Mouse (Mus musculus): ENCODE data around the gene Elof1.

DNA sequence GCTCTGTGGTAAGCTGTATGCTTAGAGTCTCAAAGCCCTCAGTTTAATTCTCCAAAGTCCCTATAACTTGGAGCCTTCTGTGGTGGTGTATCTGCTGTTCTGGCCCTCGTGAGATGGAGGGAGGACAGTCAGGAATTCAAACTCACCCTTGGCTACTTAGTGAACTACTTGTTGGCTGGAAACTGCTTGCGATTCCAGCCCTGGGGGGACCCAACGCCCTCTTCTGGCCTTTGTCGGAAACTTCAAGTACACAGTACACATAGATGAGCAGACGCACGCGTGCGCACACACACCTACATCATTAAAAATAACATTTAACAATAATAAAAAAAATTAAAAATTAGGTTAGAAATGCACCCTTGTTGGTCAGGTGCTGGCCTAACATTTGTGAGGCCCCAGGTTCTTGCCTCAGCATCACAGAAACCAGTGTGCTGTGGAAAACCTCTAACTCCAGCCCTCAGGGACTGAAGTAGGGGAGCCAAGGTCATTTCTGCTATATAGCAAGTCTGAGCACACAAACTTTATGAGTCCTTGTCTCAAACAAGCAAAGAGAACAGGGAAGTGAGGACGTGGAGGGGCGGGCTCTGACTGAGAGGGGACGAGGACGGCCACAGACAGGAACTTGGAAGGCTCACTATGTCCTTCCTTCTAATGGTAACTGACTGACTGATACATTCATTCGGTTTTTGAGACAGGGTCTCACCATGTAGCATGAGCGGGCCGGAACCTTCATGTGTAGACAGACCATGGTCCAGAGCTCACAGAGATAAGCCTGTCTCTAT, 8.5 kb upstream of the Elof1 start:
- TF ChIP-seq EP300 (IDR thresholded peaks at IDR 0.05; ENCODE audit: insufficient read depth, low read depth, low read length) (no peak), CTCF (IDR thresholded peaks at IDR 0.05; ENCODE audit: low read depth, low read length) (peak; percentile 24), POLR2A (IDR thresholded peaks at IDR 0.05; ENCODE audit: insufficient read depth, low read length) (no peak)

Measured in ES-Bruce4 (cell line).